Mouse (Mus musculus): ENCODE results near the gene Hmg20a. TPM values are rescaled to one million over a fixed set of nuclear protein-coding genes. Genes with fewer than 3 reads are reported as not detected.

Gene Hmg20a
- polyA plus RNA-seq, 1 experiment from 2014 or later, result 38.1 TPM

DNA sequence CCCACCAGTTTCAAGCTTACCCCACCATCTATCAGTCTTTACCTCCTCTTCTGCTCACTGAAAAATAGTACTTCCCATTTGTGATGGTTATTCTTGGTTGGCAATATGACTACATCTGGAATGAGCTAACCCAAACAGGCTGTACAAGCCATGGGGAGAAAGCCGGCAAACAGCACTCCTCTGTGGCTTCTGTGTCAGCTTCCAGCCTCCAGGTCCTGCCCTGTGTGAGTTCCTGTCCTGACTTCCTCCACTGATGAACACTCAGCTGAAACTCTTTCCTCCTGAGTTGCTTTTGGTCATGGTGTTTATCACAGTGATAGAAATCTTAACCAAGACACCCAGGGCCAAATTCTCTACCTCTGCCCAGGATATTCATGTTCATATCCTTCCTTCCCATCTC is 5.7 kb upstream of the Hmg20a start:
- H3K36me3 ChIP-seq (ENCODE audit: control insufficient read depth, insufficient read depth, low read length), result no peaks in the 10 kb centered on the region
- H3K4me1 ChIP-seq (ENCODE audit: control insufficient read depth, insufficient read depth, low read length), result peaks cover 8% of the 10 kb centered on the region
- H3K9me3 ChIP-seq (ENCODE audit: control insufficient read depth, low read length), result no peaks in the 10 kb centered on the region
- no peak overlapping the region for H3K4me3 ChIP-seq (ENCODE audit: low read length)
- H3K27me3 ChIP-seq (replicated peaks; ENCODE audit: control insufficient read depth, insufficient read depth, low read length), result no peaks in the 10 kb centered on the region
- H3K4me2 ChIP-seq (ENCODE audit: low read depth, low read length), result no peak overlapping the region
- no peak for ATAC-seq
- H3K27ac ChIP-seq (ENCODE audit: low read length), result no peak overlapping the region
- 64% methylated on average over 1 of the region's 1 CpGs for WGBS
- H3K9ac ChIP-seq (ENCODE audit: low read depth, low read length), result no peak overlapping the region

GRCm38 (mm10) chr9:56414322-56414721 is 4.1 kb upstream of the Hmg20a start:
- H3K9me3 ChIP-seq (ENCODE audit: control insufficient read depth, low read length), result no peaks in the 10 kb centered on the region
- no peaks in the 10 kb centered on the region for H3K36me3 ChIP-seq (ENCODE audit: control insufficient read depth, insufficient read depth, low read length)
- no peak overlapping the region for H3K4me2 ChIP-seq (ENCODE audit: low read depth, low read length)
- no peaks in the 10 kb centered on the region for H3K27me3 ChIP-seq (replicated peaks; ENCODE audit: control insufficient read depth, insufficient read depth, low read length)
- no peak overlapping the region for H3K4me3 ChIP-seq (ENCODE audit: low read length)
- peaks cover 8% of the 10 kb centered on the region for H3K4me1 ChIP-seq (ENCODE audit: control insufficient read depth, insufficient read depth, low read length)
- no peak overlapping the region for H3K9ac ChIP-seq (ENCODE audit: low read depth, low read length)
- no peak overlapping the region for H3K27ac ChIP-seq (ENCODE audit: low read length)
- no peak for ATAC-seq

- H3K27ac ChIP-seq (ENCODE audit: low read length), result no peak overlapping the region
- no peaks in the 10 kb centered on the region for H3K9me3 ChIP-seq (ENCODE audit: control insufficient read depth, low read length)
- no peak for ATAC-seq
- H3K36me3 ChIP-seq (ENCODE audit: control insufficient read depth, insufficient read depth, low read length), result no peaks in the 10 kb centered on the region
- no peak overlapping the region for H3K4me2 ChIP-seq (ENCODE audit: low read depth, low read length)
- WGBS, result 67% methylated on average over 1 of the region's 1 CpGs
- no peak overlapping the region for H3K9ac ChIP-seq (ENCODE audit: low read depth, low read length)
- no peaks in the 10 kb centered on the region for H3K27me3 ChIP-seq (replicated peaks; ENCODE audit: control insufficient read depth, insufficient read depth, low read length)
- no peak overlapping the region for H3K4me3 ChIP-seq (ENCODE audit: low read length)
- peaks cover 8% of the 10 kb centered on the region for H3K4me1 ChIP-seq (ENCODE audit: control insufficient read depth, insufficient read depth, low read length)
These were observed 3.0 kb upstream of the Hmg20a start for GRCm38 (mm10) chr9:56415393-56415792.

GRCm38 (mm10) chr9:56415935-56416607 is 2.3 kb upstream of the Hmg20a start:
- WGBS, result 45% methylated on average over 4 of the region's 4 CpGs
- no peaks in the 10 kb centered on the region for H3K9me3 ChIP-seq (ENCODE audit: control insufficient read depth, low read length)
- peak overlapping the region; percentile 32 for H3K4me2 ChIP-seq (ENCODE audit: low read depth, low read length)
- no peak for ATAC-seq
- no peak overlapping the region for H3K9ac ChIP-seq (ENCODE audit: low read depth, low read length)
- no peaks in the 10 kb centered on the region for H3K36me3 ChIP-seq (ENCODE audit: control insufficient read depth, insufficient read depth, low read length)
- H3K27ac ChIP-seq (ENCODE audit: low read length), result no peak overlapping the region
- peak overlapping the region; percentile 5; the same call in 1 of the 2 replicates for H3K4me3 ChIP-seq (ENCODE audit: low read length)
- no peaks in the 10 kb centered on the region for H3K27me3 ChIP-seq (replicated peaks; ENCODE audit: control insufficient read depth, insufficient read depth, low read length)
- H3K4me1 ChIP-seq (ENCODE audit: control insufficient read depth, insufficient read depth, low read length), result peaks cover 8% of the 10 kb centered on the region

DNA sequence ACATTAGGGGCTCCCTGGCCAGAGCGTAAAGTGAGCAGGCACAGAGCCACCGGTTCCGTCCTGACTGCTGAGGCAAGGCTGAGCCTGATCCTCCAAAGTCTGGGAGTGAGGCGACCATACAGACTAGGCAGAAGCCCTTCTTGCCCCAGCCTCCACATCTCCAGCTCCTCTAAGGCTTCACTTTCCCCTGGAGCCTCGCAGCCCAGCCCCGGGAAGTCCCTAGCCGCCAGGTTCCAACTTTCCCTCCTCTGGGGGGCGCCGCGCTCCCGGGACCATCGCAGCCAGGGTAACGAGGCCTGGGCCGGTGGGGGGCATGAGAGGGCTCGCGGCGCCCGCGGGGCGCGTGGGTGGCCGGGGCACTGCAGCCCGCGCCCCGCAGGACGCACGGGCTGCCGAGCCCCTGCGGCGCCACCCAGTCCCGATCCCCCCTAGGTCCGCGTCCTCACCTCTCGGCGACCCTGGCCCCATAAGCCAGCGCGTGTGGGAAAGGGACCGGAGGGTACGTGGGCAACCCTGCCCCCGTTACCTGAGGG is 928 bp upstream of the Hmg20a start:
- peak; percentile 75 for ATAC-seq
- H3K36me3 ChIP-seq (ENCODE audit: control insufficient read depth, insufficient read depth, low read length), result no peaks in the 10 kb centered on the region
- H3K9me3 ChIP-seq (ENCODE audit: control insufficient read depth, low read length), result no peaks in the 10 kb centered on the region
- under 1% methylated on average over 39 of the region's 40 CpGs for WGBS
- peak overlapping the region; percentile 64 for H3K4me2 ChIP-seq (ENCODE audit: low read depth, low read length)
- peak overlapping the region; percentile 89 for H3K27ac ChIP-seq (ENCODE audit: low read length)
- peaks cover 8% of the 10 kb centered on the region for H3K4me1 ChIP-seq (ENCODE audit: control insufficient read depth, insufficient read depth, low read length)
- peak overlapping the region; percentile 88 for H3K4me3 ChIP-seq (ENCODE audit: low read length)
- peak overlapping the region; percentile 93 for H3K9ac ChIP-seq (ENCODE audit: low read depth, low read length)
- no peaks in the 10 kb centered on the region for H3K27me3 ChIP-seq (replicated peaks; ENCODE audit: control insufficient read depth, insufficient read depth, low read length)

DNA sequence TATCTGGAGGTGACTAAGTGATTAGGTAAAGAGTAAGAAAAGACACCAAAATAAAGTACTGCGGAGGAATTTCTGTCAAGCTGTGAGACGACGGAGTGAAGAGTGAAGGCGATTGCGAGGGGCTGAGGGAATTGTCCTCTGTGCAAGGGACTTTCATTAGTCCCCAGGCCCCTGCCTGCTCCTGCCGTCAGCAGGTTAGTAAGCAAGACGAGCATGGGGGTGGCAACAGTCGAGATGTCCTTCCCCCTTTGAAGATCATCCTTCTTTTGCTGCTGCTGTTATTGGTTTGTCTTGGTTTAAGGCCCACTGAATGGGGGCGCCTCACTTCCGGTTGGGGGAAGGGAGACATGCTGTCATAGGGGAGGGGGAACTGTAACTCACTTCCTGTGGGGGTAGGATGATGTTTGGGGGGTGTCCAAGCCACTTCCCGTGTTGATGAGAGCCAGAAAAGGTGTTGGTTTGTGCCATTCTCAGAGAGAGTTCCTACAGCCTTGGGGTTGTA is 380 bp downstream of the Hmg20a start:
- Histone ChIP-seq H3K27me3 (replicated peaks; ENCODE audit: control insufficient read depth, insufficient read depth, low read length) (no peaks in the 10 kb centered on the region), H3K9ac (ENCODE audit: low read depth, low read length) (peak overlapping the region; percentile 81), H3K4me1 (ENCODE audit: control insufficient read depth, insufficient read depth, low read length) (peaks cover 8% of the 10 kb centered on the region), H3K9me3 (ENCODE audit: control insufficient read depth, low read length) (no peaks in the 10 kb centered on the region), H3K4me2 (ENCODE audit: low read depth, low read length) (peak overlapping the region; percentile 65), H3K36me3 (ENCODE audit: control insufficient read depth, insufficient read depth, low read length) (no peaks in the 10 kb centered on the region), H3K4me3 (ENCODE audit: low read length) (peak overlapping the region; percentile 88), H3K27ac (ENCODE audit: low read length) (peak overlapping the region; percentile 96)
- 0% methylated on average over 11 of the region's 11 CpGs for WGBS
- peak; percentile 31 for ATAC-seq

DNA sequence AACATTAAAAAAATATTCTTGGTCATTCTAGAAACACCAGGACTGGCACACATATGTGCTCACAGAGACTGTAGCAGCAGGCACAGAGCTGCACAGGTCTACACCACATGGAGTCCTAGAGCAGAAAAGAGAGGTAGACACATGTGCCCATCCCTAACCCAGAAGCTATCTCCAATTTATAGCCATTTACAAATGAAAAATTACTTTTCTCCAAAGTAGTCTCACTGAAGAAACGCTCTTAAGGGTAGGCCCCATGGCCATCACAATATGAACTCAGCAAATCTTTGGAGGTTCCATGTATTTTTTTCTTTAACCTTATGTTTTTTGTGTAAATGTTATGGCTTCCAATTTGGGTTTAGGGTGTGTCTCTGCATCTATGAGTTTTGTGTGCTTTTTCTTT is 1.8 kb downstream of the Hmg20a start:
- WGBS, result 98% methylated on average over 1 of the region's 1 CpGs
- no peak overlapping the region for H3K9ac ChIP-seq (ENCODE audit: low read depth, low read length)
- no peak for ATAC-seq
- H3K4me2 ChIP-seq (ENCODE audit: low read depth, low read length), result no peak overlapping the region; the same call in 1 of the 2 replicates
- no peaks in the 10 kb centered on the region for H3K36me3 ChIP-seq (ENCODE audit: control insufficient read depth, insufficient read depth, low read length)
- no peaks in the 10 kb centered on the region for H3K9me3 ChIP-seq (ENCODE audit: control insufficient read depth, low read length)
- H3K4me1 ChIP-seq (ENCODE audit: control insufficient read depth, insufficient read depth, low read length), result peaks cover 11% of the 10 kb centered on the region
- no peak overlapping the region for H3K4me3 ChIP-seq (ENCODE audit: low read length)
- H3K27ac ChIP-seq (ENCODE audit: low read length), result no peak overlapping the region
- H3K27me3 ChIP-seq (replicated peaks; ENCODE audit: control insufficient read depth, insufficient read depth, low read length), result no peaks in the 10 kb centered on the region

GRCm38 (mm10) chr9:56420892-56421601 is 2.6 kb downstream of the Hmg20a start:
- H3K36me3 ChIP-seq (ENCODE audit: control insufficient read depth, insufficient read depth, low read length), result no peaks in the 10 kb centered on the region
- H3K27me3 ChIP-seq (replicated peaks; ENCODE audit: control insufficient read depth, insufficient read depth, low read length), result no peaks in the 10 kb centered on the region
- no peak overlapping the region for H3K27ac ChIP-seq (ENCODE audit: low read length)
- WGBS, result 77% methylated on average over 9 of the region's 9 CpGs
- no peak overlapping the region for H3K9ac ChIP-seq (ENCODE audit: low read depth, low read length)
- peaks cover 7% of the 10 kb centered on the region for H3K4me1 ChIP-seq (ENCODE audit: control insufficient read depth, insufficient read depth, low read length)
- H3K4me3 ChIP-seq (ENCODE audit: low read length), result no peak overlapping the region
- H3K4me2 ChIP-seq (ENCODE audit: low read depth, low read length), result no peak overlapping the region
- ATAC-seq, result no peak
- H3K9me3 ChIP-seq (ENCODE audit: control insufficient read depth, low read length), result no peaks in the 10 kb centered on the region

DNA sequence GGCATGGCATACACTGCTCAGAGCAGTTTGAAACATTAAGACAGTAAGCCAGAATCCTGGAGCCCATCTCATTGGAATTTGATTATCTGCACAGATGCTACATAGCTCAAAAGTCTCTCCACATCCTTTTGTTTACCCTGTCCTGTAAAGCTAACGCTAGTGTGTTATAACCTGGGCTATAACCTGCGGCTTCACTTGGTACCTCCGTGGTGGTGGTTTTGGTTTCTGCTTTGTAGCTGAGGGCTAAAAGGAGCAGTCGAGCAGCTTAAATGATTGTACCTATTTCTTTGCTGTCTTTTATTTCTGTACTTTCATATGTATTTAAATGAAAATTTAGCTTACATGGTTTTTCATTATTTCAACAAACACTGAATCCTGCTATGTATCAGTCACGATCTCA is 3.6 kb downstream of the Hmg20a start:
- Histone ChIP-seq H3K4me3 (ENCODE audit: low read length) (no peak overlapping the region), H3K27ac (ENCODE audit: low read length) (no peak overlapping the region), H3K27me3 (replicated peaks; ENCODE audit: control insufficient read depth, insufficient read depth, low read length) (no peaks in the 10 kb centered on the region), H3K9me3 (ENCODE audit: control insufficient read depth, low read length) (no peaks in the 10 kb centered on the region), H3K4me2 (ENCODE audit: low read depth, low read length) (no peak overlapping the region), H3K4me1 (ENCODE audit: control insufficient read depth, insufficient read depth, low read length) (peaks cover 3% of the 10 kb centered on the region), H3K9ac (ENCODE audit: low read depth, low read length) (no peak overlapping the region), H3K36me3 (ENCODE audit: control insufficient read depth, insufficient read depth, low read length) (no peaks in the 10 kb centered on the region)
- no peak for ATAC-seq
- 76% methylated on average over 5 of the region's 5 CpGs for WGBS
